Comparison of ENCODE assay signal across 22 mouse cellular contexts in genomic region chr14:36905809-36906522, GRCm38 (mm10).
DNase-seq lines count a peak whose midpoint lies in the region; ATAC-seq and TF ChIP-seq lines count a peak whose summit lies in the region.
"Had no signal": no experiment of that assay in that cellular context is flagged by ENCODE, and none has a peak within 500 bp of the region (broad histone marks: within the 10 kb centered on the region; RNA-seq: fewer than 3 reads in every experiment).

No protein-coding gene starts in this region.

- no peaks in the 10 kb centered on the region; the same call in 1 of the 2 replicates for H3K36me3 ChIP-seq in testis, adult 2 months (ENCODE audit: control insufficient read depth, insufficient read depth, low read length)
- peaks cover 22% of the 10 kb centered on the region for H3K36me3 ChIP-seq in hindbrain, embryonic 14.5 days (replicated peaks; ENCODE audit: control insufficient read depth, insufficient read depth)
- no peaks in the 10 kb centered on the region for H3K36me3 ChIP-seq in intestine, embryonic 15.5 days
- H3K36me3 ChIP-seq: liver, embryonic 13.5 days had no signal

- no peak overlapping the region for H3K4me3 ChIP-seq in layer of hippocampus, adult 2 months
- peak overlapping the region; percentile 64 for H3K4me3 ChIP-seq in testis, adult 2 months (ENCODE audit: control insufficient read depth, low read depth, low read length)
- no peak overlapping the region for H3K4me3 ChIP-seq in hindbrain, embryonic 14.5 days (replicated peaks; ENCODE audit: low read length)
- H3K4me3 ChIP-seq in intestine, embryonic 15.5 days (replicated peaks), result no peak overlapping the region
- H3K4me3 ChIP-seq: embryonic facial prominence, embryonic 13.5 days; limb, embryonic 13.5 days; liver, embryonic 13.5 days; lung, embryonic 15.5 days; neural tube, embryonic 15.5 days had no signal

- H3K27ac ChIP-seq in layer of hippocampus, adult 2 months, result peak overlapping the region; percentile 75; the same call in 1 of the 2 replicates
- H3K27ac ChIP-seq in testis, adult 2 months (ENCODE audit: control insufficient read depth, insufficient read depth, low read depth, low read length), result peak overlapping the region; percentile 75; the same call in 1 of the 2 replicates
- peak overlapping the region; percentile 41; the same call in 1 of the 2 replicates for H3K27ac ChIP-seq in hindbrain, embryonic 14.5 days
- H3K27ac ChIP-seq in intestine, embryonic 15.5 days, result no peak overlapping the region
- H3K27ac ChIP-seq: embryonic facial prominence, embryonic 13.5 days; limb, embryonic 13.5 days; liver, embryonic 13.5 days; lung, embryonic 15.5 days; neural tube, embryonic 15.5 days had no signal

- H3K4me1 ChIP-seq in testis, adult 2 months (ENCODE audit: control insufficient read depth, insufficient read depth, low read length), result no peaks in the 10 kb centered on the region
- H3K4me1 ChIP-seq in hindbrain, embryonic 14.5 days (replicated peaks; ENCODE audit: control insufficient read depth, insufficient read depth, low read length), result peaks cover 4% of the 10 kb centered on the region; the same call in 1 of the 2 replicates
- H3K4me1 ChIP-seq in intestine, embryonic 15.5 days (replicated peaks), result no peaks in the 10 kb centered on the region
- H3K4me1 ChIP-seq: embryonic facial prominence, embryonic 13.5 days; limb, embryonic 13.5 days; liver, embryonic 13.5 days; lung, embryonic 15.5 days; neural tube, embryonic 15.5 days had no signal

- no peak for TF ChIP-seq CTCF in layer of hippocampus, adult 2 months (conservative IDR thresholded peaks at IDR 0.05)
- TF ChIP-seq CTCF in testis, adult 2 months (IDR thresholded peaks at IDR 0.05; ENCODE audit: control insufficient read depth, insufficient read depth, insufficient replicate concordance, low read depth, low read length), result no peak

- no peak for ATAC-seq in hindbrain, embryonic 14.5 days (ENCODE audit: low FRiP score)
- ATAC-seq in intestine, embryonic 15.5 days, result no peak

- H3K9me3 ChIP-seq in hindbrain, embryonic 14.5 days (ENCODE audit: control insufficient read depth, low read length), result no peaks in the 10 kb centered on the region
- no peaks in the 10 kb centered on the region for H3K9me3 ChIP-seq in intestine, embryonic 15.5 days
- H3K9me3 ChIP-seq: embryonic facial prominence, embryonic 13.5 days; limb, embryonic 13.5 days; liver, embryonic 13.5 days; lung, embryonic 15.5 days; neural tube, embryonic 15.5 days had no signal

- 75% methylated on average over 9 of the region's 11 CpGs for WGBS in hindbrain, embryonic 14.5 days
- 87% methylated on average over 10 of the region's 11 CpGs for WGBS in intestine, embryonic 15.5 days

- peak; percentile 26; the same call in 1 of the 2 replicates for TF ChIP-seq POLR2A in testis, adult 2 months (IDR thresholded peaks at IDR 0.05; ENCODE audit: control insufficient read depth, low read depth, low read length)

- DNase-seq in layer of hippocampus, adult 2 months (ENCODE audit: low spot score in 2 of 2), result no peak
- DNase-seq in layer of hippocampus, postnatal 10 days (ENCODE audit: low spot score in 2 of 2), result no peak
- DNase-seq in testis, postnatal 10 days (ENCODE audit: low spot score), result no peak
- DNase-seq in hindbrain, embryonic 14.5 days (ENCODE audit: low spot score), result no peak
- DNase-seq in retina, postnatal 1 day, result no peak
- DNase-seq: cerebellum, adult 9-10 months; gastrocnemius, postnatal 36 days; heart, postnatal 10 days; kidney, adult 2 months; kidney, postnatal 10 days; liver, embryonic 13.5 days; lung, postnatal 4 days; right cerebral cortex, postnatal 14 days; spleen, adult 18-20 months; thymus, postnatal 14 days had no signal

- no peak overlapping the region for H3K4me2 ChIP-seq in hindbrain, embryonic 14.5 days (replicated peaks)
- H3K4me2 ChIP-seq in intestine, embryonic 15.5 days (replicated peaks), result no peak overlapping the region
- H3K4me2 ChIP-seq: embryonic facial prominence, embryonic 13.5 days; heart, embryonic 11.5 days; limb, embryonic 13.5 days; liver, embryonic 13.5 days; lung, embryonic 15.5 days; neural tube, embryonic 15.5 days had no signal

- no peaks in the 10 kb centered on the region for H3K27me3 ChIP-seq in testis, adult 2 months (ENCODE audit: control insufficient read depth, insufficient read depth, low read length)
- H3K27me3 ChIP-seq in hindbrain, embryonic 14.5 days (ENCODE audit: control insufficient read depth, insufficient read depth, low read length), result no peaks in the 10 kb centered on the region
- no peaks in the 10 kb centered on the region for H3K27me3 ChIP-seq in intestine, embryonic 15.5 days (replicated peaks)
- H3K27me3 ChIP-seq: embryonic facial prominence, embryonic 13.5 days; limb, embryonic 13.5 days; liver, embryonic 13.5 days; lung, embryonic 15.5 days; neural tube, embryonic 15.5 days had no signal

- H3K9ac ChIP-seq in hindbrain, embryonic 14.5 days, result no peak overlapping the region
- H3K9ac ChIP-seq in intestine, embryonic 15.5 days, result no peak overlapping the region
- H3K9ac ChIP-seq: embryonic facial prominence, embryonic 13.5 days; limb, embryonic 13.5 days; liver, embryonic 13.5 days; lung, embryonic 15.5 days; neural tube, embryonic 15.5 days had no signal
